Mouse (Mus musculus): ENCODE results near the gene Creb5.

GRCm38 (mm10) chr6:53612681-53613080, 325.6 kb downstream of the Creb5 start:
- no peak for TF ChIP-seq CTCF (IDR thresholded peaks at IDR 0.05; ENCODE audit: borderline replicate concordance, insufficient read depth, low read depth, low read length)
- no peak for TF ChIP-seq POLR2A (IDR thresholded peaks at IDR 0.05; ENCODE audit: borderline replicate concordance, insufficient read depth, low read length)

Measured in cerebellum, adult 2 months (tissue).